Mouse (Mus musculus) forebrain, postnatal 0 days (tissue): ENCODE results near the gene Scyl1. TPM values are rescaled to one million over a fixed set of nuclear protein-coding genes. Genes with fewer than 3 reads are reported as not detected.

ENCODE experiments used
- ATAC-seq: fragments of 200-750 bp; cut with Nextera tagmentation; 2 replicates; pipeline ENCODE4 v1.8.0; 2017; ENCODE audit warnings: mild to moderate bottlenecking, moderate library complexity
- DNase-seq: peaks from one replicate; pipeline ENCODE4 v3.0.0-alpha.2; 2015
- H3K27ac ChIP-seq: fragments of 300-500 bp; sonication (generic); 2 replicates; pipeline ENCODE4 v1.5.1; 2014; ENCODE audit warnings: low read depth, mild to moderate bottlenecking, antibody characterized with exemption, low read length, moderate library complexity, mixed read lengths
- H3K27me3 ChIP-seq: fragments of 300-500 bp; sonication (generic); 2 replicates; pipeline ENCODE4 v1.6.1; 2014; ENCODE audit warnings: mild to moderate bottlenecking, low read length, mixed read lengths; ENCODE audit not compliant: insufficient read depth
- H3K36me3 ChIP-seq: fragments of 300-500 bp; sonication (generic); 2 replicates; pipeline ENCODE4 v1.6.1; 2014; ENCODE audit warnings: mild to moderate bottlenecking, moderate library complexity; ENCODE audit not compliant: insufficient read depth
- H3K4me1 ChIP-seq: fragments of 300-500 bp; sonication (generic); 2 replicates; pipeline ENCODE4 v1.6.1; 2014; ENCODE audit warnings: antibody characterized with exemption; ENCODE audit not compliant: insufficient read depth
- H3K4me2 ChIP-seq: fragments of 300-500 bp; sonication (generic); 2 replicates; pipeline ENCODE4 v1.6.1; 2014; ENCODE audit warnings: low read depth, mild to moderate bottlenecking, moderate library complexity
- H3K4me3 ChIP-seq: fragments of 300-500 bp; sonication (generic); 2 replicates; pipeline ENCODE4 v1.5.1; 2014; ENCODE audit warnings: low read depth, low read length, mixed read lengths
- H3K9ac ChIP-seq: fragments of 300-500 bp; sonication (generic); 2 replicates; pipeline ENCODE4 v1.6.1; 2014; ENCODE audit warnings: mild to moderate bottlenecking
- H3K9me3 ChIP-seq: fragments of 300-500 bp; sonication (generic); 2 replicates; pipeline ENCODE4 v1.6.1; 2016; ENCODE audit warnings: low read length
- CTCF ChIP-seq: sonication (generic); IDR thresholded peaks from 2 replicates; pipeline ENCODE4 v1.5.1; 2016; ENCODE audit warnings: antibody characterized with exemption, control low read depth, low read depth
- WGBS: fragments of 180-500 bp; shearing (Covaris S2); extraction: QIAGEN DNeasy Blood & Tissue Kit; methylation state at CpG from one replicate; pipeline ENCODE4 v1.1.7; 2014; 5-methylcytosine and 5-hydroxymethylcytosine counted together
- polyA plus RNA-seq: library from polyadenylated mRNA; unstranded; fragments of >200 nt; fragmentation: Nextera tagmentation; extraction: Ambion mirVana; gene quantifications from 2 replicates; pipeline ENCODE4 v1.2.1, GENCODE M21; 2015
- total RNA-seq: library from RNA; depleted of rRNA; stranded (reverse); fragments of >200 nt; gene quantifications from 2 replicates; pipeline ENCODE4 v1.2.3, GENCODE M21; 2014

Scyl1 gene
- total and polyA plus RNA-seq, 2 experiments from 2014 or later: 68.8 to 98.1 TPM

- peak overlapping the region; percentile 71 for H3K27ac ChIP-seq
- H3K27me3 ChIP-seq: no peaks in the 10 kb centered on the region
- peak; percentile 65 for ATAC-seq
- H3K9ac ChIP-seq: peak overlapping the region; percentile 61
- DNase-seq: peak; percentile 79
- H3K4me3 ChIP-seq: peak overlapping the region; percentile 56
- TF ChIP-seq CTCF: no peak
- peaks cover 18% of the 10 kb centered on the region; the same call in 1 of the 2 replicates for H3K4me1 ChIP-seq
- WGBS: 3% methylated on average over 50 of the region's 55 CpGs
- H3K9me3 ChIP-seq: no peaks in the 10 kb centered on the region
- no peaks in the 10 kb centered on the region; the same call in 1 of the 2 replicates for H3K36me3 ChIP-seq
- peak overlapping the region; percentile 97 for H3K4me2 ChIP-seq
Observed at GRCm38 (mm10) chr19:5741641-5742240, 29.5 kb downstream of the Scyl1 start.

- ATAC-seq (peak; percentile 79), DNase-seq (peak; percentile 79)
- H3K4me1 ChIP-seq: peaks cover 9% of the 10 kb centered on the region; the same call in 1 of the 2 replicates
- H3K4me2 ChIP-seq: peak within 1 kb of the TSS; percentile 97
- no peaks in the 10 kb centered on the region for H3K9me3 ChIP-seq
- H3K9ac ChIP-seq: peak within 1 kb of the TSS; percentile 61
- peak within 1 kb of the TSS; percentile 71 for H3K27ac ChIP-seq
- H3K27me3 ChIP-seq: no peaks in the 10 kb centered on the region
- WGBS: 14% methylated on average over 13 of the region's 14 CpGs
- H3K4me3 ChIP-seq: peak within 1 kb of the TSS; percentile 56
- no peak for TF ChIP-seq CTCF
- no peaks in the 10 kb centered on the region for H3K36me3 ChIP-seq
Observed at GRCm38 (mm10) chr19:5740320-5741317, 30.6 kb downstream of the Scyl1 start, which contains the start of gene Ltbp3. Ltbp3 (plus strand) TSS chr19:5740904.

- Histone ChIP-seq H3K27me3 (no peaks in the 10 kb centered on the region), H3K36me3 (no peaks in the 10 kb centered on the region), H3K4me3 (no peak overlapping the region), H3K4me2 (no peak overlapping the region), H3K9ac (no peak overlapping the region), H3K4me1 (peaks cover 7% of the 10 kb centered on the region; the same call in 1 of the 2 replicates), H3K27ac (no peak overlapping the region), H3K9me3 (no peaks in the 10 kb centered on the region)
- TF ChIP-seq CTCF: no peak
- 54% methylated on average over 2 of the region's 2 CpGs for whole genome bisulfite sequencing
- DNase-seq: no peak
- ATAC-seq: no peak
Observed at GRCm38 (mm10) chr19:5739446-5739845, 31.8 kb downstream of the Scyl1 start.

GRCm38 (mm10) chr19:5734325-5734724 lies 36.9 kb downstream of the Scyl1 start:
- H3K36me3 ChIP-seq: no peaks in the 10 kb centered on the region
- H3K27ac ChIP-seq: no peak overlapping the region
- no peak overlapping the region for H3K4me3 ChIP-seq
- WGBS: 77% methylated on average over 9 of the region's 9 CpGs
- TF ChIP-seq CTCF: no peak
- no peaks in the 10 kb centered on the region for H3K9me3 ChIP-seq
- peaks cover 14% of the 10 kb centered on the region for H3K4me1 ChIP-seq
- no peak for ATAC-seq
- H3K4me2 ChIP-seq: no peak overlapping the region
- H3K9ac ChIP-seq: no peak overlapping the region
- DNase-seq: no peak
- H3K27me3 ChIP-seq: no peaks in the 10 kb centered on the region

GRCm38 (mm10) chr19:5731264-5731978 lies 39.8 kb downstream of the Scyl1 start:
- Histone ChIP-seq H3K27me3 (no peaks in the 10 kb centered on the region), H3K4me1 (peaks cover 28% of the 10 kb centered on the region), H3K4me3 (peak overlapping the region; percentile 65), H3K9ac (peak overlapping the region; percentile 65), H3K27ac (0 out of 2 replicates have a peak overlapping the region, but pooled peaks have one; percentile 36), H3K9me3 (no peaks in the 10 kb centered on the region), H3K4me2 (peak overlapping the region; percentile 99), H3K36me3 (no peaks in the 10 kb centered on the region)
- ATAC-seq (peak; percentile 81), DNase-seq (peak; percentile 96)
- 2% methylated on average over 47 of the region's 47 CpGs for WGBS
- TF ChIP-seq CTCF: no peak

- DNase-seq (no peak), ATAC-seq (no peak)
- peak overlapping the region; percentile 65 for H3K4me3 ChIP-seq
- no peaks in the 10 kb centered on the region for H3K27me3 ChIP-seq
- no peak overlapping the region for H3K27ac ChIP-seq
- H3K4me2 ChIP-seq: peak overlapping the region; percentile 99
- no peaks in the 10 kb centered on the region for H3K9me3 ChIP-seq
- H3K9ac ChIP-seq: peak overlapping the region; percentile 65
- H3K36me3 ChIP-seq: no peaks in the 10 kb centered on the region
- no peak for TF ChIP-seq CTCF
- H3K4me1 ChIP-seq: peaks cover 34% of the 10 kb centered on the region
- 77% methylated on average over 29 of the region's 29 CpGs for WGBS
Observed at GRCm38 (mm10) chr19:5730314-5731186, 40.7 kb downstream of the Scyl1 start.
